Mouse (Mus musculus): ENCODE results near the gene Fam168b.

The Fam168b gene

DNA sequence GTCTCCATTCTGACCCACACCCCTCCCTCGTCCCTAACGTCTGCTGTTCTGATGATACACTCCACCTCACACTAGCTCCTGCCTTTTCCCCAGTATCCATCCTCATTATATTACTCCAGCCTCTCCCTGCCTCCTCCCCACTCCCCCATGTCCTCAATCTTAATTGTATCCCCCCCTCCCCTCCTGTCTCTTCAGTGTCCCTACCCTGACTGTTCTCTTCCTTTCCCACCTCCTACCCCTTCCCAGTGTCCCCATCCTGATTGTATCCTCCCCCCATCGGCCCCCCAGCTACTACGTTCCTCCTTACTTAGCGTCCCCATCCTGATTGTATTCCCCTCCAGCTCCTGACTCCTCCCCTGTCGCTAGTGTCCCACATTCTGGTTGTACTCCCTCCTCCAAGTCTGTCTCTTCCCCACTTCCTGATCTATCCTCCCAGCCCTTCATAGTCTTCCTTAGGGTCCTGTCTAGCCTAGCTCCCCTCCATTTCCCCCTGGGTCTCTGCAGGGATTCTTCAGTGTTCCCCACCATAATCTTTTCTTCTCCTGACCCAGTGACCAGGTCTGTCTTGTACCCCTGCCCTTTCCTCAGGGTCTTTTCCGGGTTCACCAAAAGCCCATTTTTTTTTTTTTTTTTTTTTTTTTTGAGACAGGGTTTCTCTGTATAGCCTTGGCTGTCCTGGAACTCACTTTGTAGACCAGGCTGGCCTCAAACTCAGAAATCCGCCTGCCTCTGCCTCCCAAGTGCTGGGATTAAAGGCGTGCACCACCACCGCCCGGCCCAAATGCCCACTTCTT lies 7.7 kb upstream of the Fam168b start:
- DNase-seq = no peak

DNA sequence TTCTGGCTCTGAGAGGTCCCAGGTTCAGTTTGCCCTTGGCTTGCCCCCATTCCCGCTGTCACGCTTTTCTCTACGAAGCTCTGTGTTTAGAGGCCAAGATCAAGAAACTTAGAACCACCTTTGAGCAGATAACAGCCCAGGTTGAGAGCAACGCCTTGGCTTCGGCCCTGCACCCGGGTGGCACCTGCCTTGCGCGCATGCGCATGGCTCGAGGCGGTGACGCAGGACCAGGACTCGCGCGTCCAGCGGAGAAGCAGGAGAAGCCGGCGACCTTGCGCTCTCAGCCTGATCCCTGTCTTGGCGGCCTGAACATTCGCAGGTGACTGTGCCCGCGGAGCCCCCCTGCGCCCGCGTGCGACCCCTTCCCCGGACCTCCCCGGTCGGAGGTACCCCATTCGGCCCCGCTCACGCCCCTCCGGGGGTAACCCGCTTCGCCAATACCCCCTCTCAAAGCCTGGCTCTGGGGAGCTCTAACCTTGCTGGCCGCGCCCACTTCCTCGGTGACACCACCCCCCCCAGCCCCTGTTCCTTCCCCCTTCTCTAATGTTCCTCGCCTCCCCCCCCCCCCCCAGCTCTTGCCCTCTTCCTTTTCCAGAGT lies 7.0 kb upstream of the Fam168b start, which contains the start of gene Plekhb2:
Gene Plekhb2, plus strand, starts transcription at position 232 of the 598 bp plus-strand sequence.
- peak; percentile 91 for DNase-seq

DNA sequence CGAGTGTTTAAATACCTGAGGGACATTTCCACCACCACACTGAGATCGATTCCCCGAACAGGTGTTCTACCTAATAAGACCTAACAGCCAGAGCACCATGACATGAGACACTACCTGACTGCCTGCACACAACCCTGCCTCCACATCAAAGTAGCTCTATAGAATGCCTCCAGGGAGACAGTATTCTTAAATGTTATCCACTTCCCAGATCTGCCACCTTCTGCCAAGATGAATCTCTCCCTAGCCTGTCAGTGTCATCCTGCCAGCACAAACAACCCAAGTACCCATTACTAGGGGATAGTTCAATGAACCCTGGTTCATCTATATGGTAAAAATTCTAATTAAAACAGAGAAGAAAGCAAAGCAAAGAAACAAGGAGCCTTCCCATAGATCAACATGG lies 4.2 kb upstream of the Fam168b start:
- DNase-seq = no peak

DNA sequence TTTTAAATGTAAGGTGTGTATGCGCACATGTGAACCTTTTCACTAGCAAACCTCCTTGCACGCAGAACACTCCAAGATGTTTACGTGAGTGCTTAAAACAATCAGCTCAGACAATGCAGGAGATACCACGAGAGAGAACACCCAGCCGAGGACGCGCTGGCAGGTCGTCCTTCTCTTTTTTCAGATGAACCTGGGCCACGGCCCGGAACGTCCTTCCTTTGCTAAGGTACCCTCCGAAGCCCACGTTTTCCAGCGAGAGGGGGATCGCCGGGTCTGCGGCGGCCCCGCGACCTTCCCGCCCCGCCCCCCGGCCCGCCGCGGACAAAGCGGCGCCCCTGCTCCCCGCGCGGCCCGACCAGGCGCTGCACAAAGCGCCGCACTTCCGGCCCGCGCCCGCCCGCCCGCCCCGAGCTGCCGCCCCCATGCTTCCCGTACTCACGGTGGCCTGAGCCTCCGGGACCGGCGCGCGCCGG lies 440 bp downstream of the Fam168b start:
- peak; percentile 82 for DNase-seq

DNA sequence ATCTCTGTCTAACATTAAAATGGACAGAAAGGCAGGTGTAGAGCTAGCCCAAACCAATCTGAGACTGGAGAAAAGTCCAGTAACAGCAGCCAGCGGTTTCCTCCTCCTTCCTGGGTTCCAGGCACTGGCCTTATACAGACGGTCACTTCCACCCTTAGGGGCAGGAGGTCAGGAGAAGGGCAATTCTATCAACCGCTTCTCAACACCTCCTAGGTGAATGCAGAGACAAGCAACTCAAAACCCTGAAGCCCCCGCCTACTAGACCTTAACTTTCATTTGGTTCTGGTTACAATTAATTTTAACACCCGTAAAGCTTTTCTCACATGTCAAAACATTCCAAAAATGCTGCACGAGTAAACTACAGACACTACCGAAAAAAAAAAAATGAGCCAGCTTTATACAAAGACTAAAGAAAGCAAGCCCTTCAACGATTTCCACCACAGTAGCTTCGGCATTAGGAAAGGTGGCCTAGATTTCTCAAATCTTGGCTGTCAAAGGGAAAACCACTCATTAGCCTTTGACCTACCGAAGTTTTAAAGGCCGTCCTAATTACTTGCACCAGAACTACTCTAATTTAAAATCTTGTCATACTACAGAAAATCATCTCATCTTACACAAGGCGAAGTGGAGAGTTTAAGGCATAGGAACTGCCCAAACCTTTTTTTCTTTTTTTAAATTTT lies 1.0 kb downstream of the Fam168b start:
- DNase-seq = no peak

DNA sequence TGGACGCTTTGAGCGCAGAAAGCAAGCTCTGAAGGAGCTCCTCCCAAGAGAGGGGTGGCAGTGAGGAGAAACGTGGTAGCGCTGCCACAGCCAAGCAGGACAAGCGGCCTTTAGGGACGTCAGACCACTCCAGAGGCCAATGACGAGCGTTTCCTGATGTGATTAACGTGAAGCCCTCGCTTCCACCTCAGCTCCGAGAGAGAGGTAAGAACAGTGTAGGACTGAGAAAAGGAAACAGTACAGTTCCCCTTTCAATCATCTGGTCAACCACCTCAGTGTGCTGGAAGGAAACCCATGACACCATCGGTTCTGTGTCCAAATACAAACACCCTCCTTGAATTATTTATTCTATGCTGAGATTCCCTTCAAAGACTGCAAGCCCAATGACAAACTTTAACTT lies 3.6 kb downstream of the Fam168b start:
- no peak for DNase-seq

DNA sequence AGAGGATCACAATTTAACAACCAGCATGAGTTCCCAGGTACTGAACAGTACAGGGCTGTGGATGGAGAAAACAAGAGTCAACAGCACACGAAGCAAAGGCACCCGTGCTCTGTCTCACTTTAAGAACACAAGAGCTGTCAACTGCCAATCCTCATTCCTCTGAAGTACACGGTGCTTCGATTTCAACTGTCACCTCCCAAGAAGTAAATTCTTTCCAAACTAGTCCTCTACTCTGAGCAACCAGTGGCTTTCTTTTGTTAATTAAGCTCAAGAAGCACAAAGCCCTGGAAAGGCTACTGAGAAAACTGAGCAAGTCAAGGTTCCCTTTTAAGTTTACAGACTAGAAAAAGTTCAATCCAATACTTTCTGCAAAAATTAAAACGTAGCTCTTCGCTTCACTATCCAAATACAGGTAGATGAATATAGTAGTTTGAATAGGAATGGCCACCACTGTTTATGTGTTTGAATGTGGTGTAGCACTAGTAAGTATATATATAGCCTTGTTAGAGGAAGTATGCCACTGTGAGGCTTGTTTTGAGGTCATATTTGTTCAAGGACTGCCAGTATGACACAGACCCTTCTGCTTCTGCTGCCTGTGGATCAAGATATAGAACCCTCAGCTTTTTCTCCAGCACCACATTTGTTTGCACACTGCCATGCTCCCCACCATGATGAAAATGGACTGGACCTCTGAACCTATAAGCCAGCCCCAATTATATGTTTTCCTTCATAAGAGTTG lies 4.7 kb downstream of the Fam168b start:
- DNase-seq = no peak

DNA sequence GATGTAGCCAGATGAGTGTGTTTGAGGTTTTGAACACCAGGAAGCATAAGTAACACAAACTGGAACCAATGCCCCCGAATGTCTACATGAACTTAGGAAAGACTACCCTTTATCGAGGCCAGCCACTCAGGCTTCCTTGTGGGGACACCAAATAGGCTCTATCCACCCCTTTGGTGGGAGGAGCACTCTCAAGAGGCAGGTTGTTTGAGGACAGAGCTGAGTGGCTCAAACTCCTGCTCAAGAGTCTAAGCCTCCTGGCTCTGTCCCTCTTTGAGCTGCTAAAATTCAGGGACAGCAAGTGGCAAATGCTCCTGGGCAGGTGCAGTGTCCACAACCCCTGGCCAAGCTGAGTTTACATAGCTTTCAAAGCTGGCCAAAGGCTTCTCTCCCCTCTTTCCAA lies 8.0 kb downstream of the Fam168b start:
- no peak for DNase-seq

DNA sequence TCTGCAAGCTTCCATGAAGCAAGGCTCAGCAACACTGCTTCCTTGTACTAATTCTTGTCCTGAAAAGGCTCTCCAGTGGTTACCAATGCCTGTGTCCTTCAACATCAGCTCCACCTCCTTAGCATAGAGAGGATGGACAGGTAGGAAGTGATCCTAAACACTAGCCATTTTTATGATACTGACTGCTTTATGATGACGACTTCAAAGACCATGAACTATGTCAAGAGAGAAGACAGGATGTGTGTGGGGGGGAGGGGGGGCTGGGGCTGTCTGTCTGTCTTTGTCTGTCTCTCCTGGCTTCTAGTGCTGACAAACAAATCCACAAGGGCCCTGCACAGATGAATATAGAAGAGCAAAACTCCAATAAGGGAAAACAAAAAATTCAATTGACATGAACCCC lies 11.5 kb downstream of the Fam168b start:
- DNase-seq = no peak

DNA sequence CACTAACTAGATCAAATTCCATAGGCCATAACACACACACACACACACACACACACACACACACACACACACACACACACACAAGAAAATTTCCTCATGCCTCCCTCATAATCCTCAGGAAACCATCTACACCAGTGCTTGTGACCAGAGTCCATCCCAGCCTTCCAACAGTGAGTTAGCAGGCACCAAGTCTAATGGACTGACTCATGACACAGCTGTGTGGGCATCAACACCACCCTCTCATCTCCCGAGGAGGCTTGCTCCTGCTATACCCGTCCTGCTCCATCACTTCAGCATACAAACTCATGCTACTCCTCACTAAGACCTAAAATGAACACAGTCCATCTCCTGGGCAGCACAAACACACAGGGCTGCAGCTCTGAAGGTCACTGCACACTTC lies 11.9 kb downstream of the Fam168b start:
- DNase-seq = no peak

DNA sequence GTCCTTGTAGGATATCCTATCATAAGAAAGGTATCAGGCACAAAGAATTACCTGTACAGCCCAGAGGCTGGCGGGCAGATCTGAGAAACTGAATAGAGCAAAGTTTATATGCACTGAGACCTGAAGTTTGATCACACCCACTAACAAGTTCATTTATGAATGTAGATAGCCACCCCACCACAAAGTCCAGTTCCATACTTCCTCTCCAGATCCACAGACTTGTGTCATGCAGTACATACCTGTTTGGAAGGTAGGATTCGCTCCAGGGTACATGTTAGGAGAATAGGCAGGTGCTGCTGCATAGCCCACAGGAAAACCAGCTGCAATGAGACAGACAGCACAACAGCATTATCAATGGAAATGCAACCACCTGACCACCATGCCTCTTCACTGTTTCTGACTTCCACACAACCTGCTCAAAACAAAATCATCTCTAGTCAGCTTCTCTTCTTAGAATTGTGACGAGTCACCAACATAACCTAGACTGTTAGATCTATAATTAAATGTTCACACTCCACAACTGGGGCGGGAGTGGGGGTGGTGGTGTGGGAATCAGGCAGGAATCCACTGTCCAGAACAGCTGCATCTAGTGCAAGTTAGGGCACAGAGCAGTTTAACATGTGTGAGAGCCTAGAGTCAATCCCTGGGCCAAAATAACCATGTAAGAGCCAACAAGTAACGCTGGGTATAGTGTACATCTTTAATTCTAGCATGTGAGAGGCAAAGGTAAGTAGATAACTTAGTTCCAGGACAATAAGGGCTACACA lies 14.2 kb downstream of the Fam168b start:
- DNase-seq = no peak

DNA sequence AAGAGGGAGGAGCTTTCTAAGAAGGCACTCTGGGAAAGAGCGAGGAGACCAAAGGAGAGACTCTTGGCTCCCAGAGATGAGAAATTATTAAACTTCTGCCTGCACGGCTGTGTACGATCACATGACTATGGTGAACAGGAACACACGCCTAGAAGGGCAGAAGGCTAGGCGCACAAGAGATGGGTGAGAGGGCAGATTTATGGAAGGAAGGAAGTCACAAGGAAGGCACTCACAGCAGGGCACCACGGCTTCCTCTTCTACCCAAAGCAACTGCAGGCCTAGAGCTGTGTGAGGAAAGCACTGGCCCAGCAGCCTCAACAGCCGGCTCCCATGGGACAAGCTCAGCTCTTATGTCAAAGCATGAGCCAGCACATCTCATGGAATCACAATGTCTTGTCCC lies 15.0 kb downstream of the Fam168b start:
- no peak for DNase-seq

DNA sequence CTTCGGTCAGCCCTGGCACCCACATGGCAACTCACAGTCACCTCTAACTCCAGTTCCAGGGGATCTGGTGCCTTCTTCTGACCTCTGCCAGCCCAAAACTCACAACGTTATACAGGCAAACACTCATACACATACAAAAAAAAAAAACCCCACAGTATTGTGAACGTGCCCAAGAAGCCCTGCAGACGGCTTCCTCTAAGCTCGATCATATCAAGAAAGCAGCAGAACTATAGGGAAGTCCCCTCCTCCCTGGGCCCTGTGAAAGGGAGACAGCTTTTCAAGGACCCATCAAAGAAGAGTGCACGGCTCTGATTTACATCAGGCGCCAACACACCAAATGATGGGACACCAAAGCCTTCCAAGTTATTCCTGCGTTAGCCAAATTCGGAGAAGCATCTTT lies 17.0 kb downstream of the Fam168b start:
- no peak for DNase-seq

DNA sequence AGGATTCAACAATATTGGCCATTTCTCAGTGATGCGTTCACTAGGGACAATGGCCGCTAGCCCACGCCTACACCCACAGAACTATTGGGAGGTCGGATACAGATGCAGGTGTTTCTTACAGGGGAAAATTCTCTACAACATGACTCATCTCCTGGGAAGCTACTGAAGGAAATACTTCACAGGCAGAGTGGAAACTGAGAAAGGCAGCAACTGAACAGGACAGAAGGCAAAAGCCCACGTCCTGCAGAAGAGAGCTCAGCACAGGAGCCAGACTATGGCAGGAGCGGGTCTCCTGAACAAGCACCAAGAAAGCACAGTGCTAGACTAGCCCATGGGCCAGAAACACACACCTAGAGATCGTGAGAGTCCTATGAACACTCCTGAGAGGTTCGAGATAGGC lies 18.7 kb downstream of the Fam168b start:
- no peak for DNase-seq

DNA sequence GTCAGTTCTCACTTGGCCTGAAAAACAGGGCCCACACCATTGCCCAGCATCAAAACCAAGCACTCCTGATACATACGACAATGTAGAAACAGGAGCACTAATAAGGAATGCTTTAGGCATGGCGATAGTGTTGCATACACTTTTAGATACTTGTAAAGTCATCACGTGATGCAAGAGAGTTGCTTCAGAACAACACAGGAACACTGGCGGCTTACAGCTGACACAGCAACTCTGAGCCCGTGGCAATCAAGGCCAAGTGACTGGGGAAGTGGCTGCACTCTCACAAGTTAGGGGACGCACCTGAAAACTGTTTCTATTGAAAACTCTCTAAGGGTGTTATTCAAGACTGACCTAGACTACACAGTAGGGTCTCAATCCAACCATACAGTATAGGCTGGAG lies 19.5 kb downstream of the Fam168b start:
- DNase-seq = no peak

DNA sequence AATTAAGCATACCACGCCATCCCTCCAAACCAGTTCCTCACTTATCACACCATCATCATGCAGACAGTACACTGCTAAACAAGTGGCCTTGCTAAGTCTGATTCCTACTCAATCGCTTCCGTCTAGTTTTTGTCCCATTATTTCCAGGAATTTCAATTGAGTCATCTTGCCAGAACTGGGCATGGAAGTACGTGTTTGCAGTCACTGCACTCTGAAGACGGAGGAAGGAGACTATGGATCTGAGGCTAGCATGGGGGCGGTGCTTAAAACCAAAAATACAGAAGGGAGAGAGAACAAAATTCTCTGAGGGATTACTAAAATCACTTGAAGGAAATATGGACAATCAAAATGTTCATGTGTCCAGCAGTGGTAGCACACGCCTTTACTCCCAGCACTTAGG lies 20.1 kb downstream of the Fam168b start:
- no peak for DNase-seq

DNA sequence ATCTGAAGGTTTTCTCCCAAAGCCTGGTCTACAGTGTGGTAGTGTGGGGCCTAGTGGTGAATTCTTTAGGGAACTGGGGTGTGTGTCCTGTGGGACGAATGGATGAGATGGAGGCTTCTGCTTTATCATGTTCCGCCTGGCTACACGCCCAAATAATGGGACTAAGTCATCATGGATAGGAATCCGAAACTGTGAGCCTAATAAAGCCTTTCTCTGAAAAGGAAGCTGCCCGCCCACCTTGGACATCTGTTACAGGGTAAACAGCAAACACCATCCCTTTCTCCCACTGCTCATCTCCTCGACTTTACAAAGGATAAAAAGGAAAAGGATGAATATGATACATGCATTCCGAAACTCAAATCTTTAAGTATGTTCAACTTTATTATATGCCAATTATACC lies 20.9 kb downstream of the Fam168b start:
- DNase-seq = no peak

DNA sequence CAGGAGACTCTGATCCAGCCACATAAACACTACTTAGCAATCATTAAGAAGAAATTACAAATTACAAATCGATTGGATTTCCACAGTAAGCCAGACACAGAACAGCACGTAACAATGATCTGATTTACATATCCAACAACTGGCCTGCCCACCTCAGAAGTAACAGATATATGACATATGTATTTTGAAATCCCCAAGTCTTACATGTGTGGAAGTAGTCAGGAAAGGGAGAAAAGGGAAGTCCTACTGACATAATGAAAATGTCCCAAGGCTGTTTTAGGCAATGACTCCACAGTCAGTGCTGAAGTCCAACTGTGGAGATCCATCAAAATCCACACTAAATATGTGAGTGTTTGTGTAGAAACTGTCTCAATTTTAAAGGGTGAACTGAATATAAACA lies 21.5 kb downstream of the Fam168b start:
- DNase-seq = no peak

DNA sequence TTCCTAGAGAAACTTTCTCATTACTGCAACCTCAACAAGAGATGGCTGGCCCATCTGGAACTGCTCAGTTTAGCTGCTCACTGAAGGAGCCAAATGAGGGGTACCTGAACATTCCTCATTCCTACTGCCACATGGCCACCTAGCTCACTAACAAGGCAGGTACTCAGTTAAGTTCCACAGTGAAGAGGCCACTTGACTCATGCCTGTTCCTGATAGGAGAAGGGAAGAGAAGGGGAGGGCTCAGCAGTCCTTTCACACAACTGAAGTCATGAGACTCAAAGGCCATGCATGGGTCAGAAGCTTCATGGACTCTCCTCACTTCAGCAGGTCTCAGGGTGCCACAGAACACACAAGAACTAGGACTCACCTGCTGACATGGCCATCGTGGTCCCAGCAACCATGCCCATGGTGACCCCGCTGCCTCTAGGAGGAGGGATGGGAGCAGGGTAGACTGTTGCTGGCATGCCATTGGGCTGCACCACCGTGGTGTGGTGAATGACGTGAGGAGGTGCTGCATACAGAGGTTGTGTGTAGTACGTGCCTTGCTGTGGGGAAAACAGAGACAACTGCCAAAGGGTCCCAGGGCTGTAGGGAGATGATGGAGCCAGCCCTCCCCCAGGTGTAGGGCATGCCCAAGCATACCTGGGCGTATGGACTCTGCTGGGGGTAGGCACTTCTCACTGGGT lies 23.5 kb downstream of the Fam168b start:
- no peak for DNase-seq

DNA sequence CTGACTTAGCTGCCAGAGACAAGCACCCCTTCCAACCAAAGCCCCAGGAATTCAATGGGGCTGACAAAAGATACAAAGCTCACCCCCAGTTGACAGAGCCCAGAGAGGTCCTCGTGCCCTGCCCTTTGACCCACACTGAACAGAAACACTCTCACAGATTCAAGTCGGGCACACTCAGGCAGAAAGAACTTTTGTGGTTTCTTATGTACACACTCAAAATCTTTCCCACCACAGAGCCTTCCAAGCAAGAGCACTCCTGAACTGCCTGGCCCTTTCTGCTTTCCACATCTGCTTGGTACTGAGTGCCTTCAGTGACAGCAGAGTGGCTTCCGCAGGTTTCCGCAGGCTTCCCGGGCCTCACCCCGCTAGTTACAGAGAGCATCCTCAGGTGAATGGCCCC lies 27.0 kb downstream of the Fam168b start:
- DNase-seq = no peak

DNA sequence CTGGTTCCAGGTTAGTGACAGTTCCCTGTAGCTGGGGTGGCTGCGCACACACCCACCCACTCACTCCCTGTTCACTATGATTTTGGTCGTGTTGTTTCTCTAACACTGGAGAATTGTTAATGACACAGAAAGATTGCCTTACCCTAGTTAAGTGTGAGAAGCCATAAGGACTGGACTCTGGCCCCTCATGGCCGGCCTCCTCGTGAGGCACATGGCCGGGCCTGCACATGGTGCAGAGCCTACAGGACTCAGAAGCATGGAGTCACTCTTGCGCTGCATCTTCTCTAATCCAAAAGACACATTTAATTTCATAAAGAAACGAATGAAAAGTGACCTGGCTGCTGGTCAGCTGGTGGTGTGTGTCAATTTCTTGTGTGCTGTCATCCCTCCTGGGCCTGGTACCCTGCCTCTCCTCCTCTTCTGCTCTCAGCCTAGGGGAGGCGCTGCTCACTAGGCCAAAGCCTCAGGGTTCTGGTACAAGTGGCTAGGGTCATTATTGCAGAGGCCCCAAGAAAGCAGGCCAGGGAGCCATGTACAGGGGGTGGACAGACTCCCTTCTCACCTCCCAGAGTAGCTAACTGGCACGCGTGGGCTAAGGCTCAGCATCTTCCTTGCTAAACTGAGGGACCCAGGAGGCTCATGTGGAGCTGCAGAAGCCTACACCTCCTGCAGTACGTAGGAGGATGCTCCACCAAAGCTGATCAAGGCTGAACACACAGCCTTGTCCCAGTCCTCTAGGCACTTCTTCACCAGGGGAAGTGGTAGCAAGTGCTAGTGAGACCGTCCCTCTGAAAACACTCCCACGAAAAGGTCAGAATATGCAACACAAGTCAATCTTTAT lies 30.2 kb downstream of the Fam168b start:
- DNase-seq = no peak

All from thymus, postnatal 4 days (tissue).